Mouse (Mus musculus) cerebellum, adult 18-20 months (tissue): Measurements from ENCODE around the gene Bend3.

ENCODE experiments used
- DNase-seq, 2 experiments: peaks; one replicate each; pipeline ENCODE4 v3.0.0; 2021

Gene Bend3

GRCm38 (mm10) chr10:43538831-43539230, 60.2 kb downstream of the Bend3 start:
- no peak for DNase-seq

- DNase-seq: no peak
These were observed 61.2 kb downstream of the Bend3 start for GRCm38 (mm10) chr10:43539746-43540310.

GRCm38 (mm10) chr10:43540442-43541152, 62.0 kb downstream of the Bend3 start, which contains the start of gene 1700021F05Rik:
Gene 1700021F05Rik (minus strand): TSS chr10:43540994.
- DNase-seq: peak; percentile 96 to 99

- DNase-seq: no peak
These were observed 62.5 kb downstream of the Bend3 start for GRCm38 (mm10) chr10:43541153-43541544.

GRCm38 (mm10) chr10:43549411-43549810, 70.8 kb downstream of the Bend3 start:
- DNase-seq: no peak

GRCm38 (mm10) chr10:43550923-43551322, 72.3 kb downstream of the Bend3 start:
- no peak for DNase-seq

GRCm38 (mm10) chr10:43551388-43551787, 72.8 kb downstream of the Bend3 start:
- DNase-seq: no peak

- DNase-seq: no peak
These were observed 79.1 kb downstream of the Bend3 start for GRCm38 (mm10) chr10:43557630-43558165.

GRCm38 (mm10) chr10:43559313-43559712, 80.7 kb downstream of the Bend3 start:
- no peak for DNase-seq

GRCm38 (mm10) chr10:43560765-43561164, 82.1 kb downstream of the Bend3 start:
- no peak for DNase-seq

GRCm38 (mm10) chr10:43561311-43561710, 82.7 kb downstream of the Bend3 start:
- no peak for DNase-seq
